Mouse (Mus musculus) right cerebral cortex, postnatal 25 days (tissue): ENCODE results near the gene Rapgefl1.
A peak's percentile ranks its signal among the peaks of the same experiment; 100 is the strongest.

ENCODE experiments used
- DNase-seq: peaks from one replicate; pipeline ENCODE4 v3.0.0; 2022

Rapgefl1 gene

DNA sequence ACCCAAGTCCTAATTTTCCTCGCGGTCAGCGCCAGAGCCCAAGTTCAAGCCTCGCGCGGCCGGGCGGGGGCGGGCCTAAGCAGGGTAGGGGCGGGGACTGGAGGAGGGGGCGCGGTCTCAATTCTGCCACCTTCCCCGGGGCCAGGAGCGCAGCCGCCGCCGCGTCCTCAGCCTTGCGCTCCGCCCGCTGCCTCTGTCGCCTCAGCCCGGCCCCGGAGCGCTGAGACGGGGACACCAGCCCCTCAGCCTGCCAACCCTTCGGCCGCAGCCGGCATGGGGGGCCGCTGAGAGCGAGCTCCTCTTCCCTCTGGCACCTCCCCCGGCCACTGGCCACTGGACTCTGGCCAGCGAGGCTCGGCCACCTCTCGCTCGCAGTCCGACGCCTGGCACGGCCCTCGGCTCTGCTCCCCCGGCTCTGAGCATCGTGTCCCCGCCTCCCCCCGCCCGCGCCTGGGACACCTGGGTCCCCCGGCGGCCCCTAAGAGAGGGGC, at the start of gene Rapgefl1:
Rapgefl1 (plus strand) TSS at position 135 of the 491 bp plus-strand sequence.
- peak; percentile 83 for DNase-seq

DNA sequence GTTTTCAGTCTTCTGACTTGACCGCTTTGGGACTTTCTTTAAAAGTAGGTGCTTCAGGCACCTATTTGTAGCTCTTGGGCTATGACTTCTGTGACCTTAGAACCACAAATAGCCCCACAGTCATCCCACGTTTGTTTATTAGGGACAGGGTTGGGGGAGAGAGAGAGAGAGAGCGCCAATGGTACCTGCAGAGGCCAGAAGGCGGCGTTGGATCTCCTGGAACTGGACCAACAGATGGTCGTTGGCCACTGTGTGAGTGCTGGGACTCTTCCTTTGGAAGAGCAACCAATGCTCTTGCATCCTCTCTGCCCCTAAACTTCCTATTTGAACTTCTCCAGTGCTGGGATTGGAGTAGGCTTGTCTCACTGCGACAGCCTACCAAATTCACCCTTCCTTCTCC, 49.4 kb upstream of the Rapgefl1 start:
- no peak for DNase-seq

DNA sequence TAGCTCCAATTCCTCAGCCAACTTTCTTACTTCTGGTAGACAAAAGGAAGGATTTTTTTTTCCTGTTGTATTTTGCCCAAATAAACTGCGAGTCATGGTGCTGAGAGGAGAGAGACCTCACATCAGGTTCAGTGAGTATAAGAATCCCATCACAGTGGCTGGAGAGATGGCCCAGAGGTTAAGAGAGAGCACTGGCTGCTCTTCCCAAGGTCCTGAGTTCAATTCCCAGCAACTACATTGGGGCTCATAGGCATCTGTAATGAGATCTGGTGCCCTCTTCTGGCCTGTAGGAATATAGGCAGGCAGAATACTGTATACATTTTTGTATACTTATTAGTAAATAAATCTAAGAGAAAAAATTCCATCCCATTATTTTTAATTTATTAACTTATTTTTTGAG, 48.9 kb upstream of the Rapgefl1 start:
- no peak for DNase-seq

DNA sequence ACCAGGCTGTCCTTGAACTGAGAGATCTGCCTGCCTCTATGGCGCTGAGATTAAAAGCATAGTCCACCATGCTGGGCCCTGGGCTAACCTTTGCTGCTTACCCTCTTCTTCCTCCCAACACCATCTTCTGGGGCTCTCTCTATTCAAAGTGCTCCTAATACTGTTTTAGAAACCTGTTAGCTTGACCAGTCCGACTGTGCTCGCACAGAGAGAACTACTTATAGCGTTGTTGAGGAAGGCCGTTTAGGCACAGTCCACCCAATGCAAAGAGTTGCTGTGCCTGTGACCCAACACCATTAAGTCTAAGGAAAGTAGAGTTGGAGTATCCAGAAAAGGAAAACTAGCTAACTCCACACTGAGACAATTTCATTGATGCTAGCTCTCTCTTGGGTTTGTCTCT, 48.4 kb upstream of the Rapgefl1 start:
- DNase-seq: no peak

DNA sequence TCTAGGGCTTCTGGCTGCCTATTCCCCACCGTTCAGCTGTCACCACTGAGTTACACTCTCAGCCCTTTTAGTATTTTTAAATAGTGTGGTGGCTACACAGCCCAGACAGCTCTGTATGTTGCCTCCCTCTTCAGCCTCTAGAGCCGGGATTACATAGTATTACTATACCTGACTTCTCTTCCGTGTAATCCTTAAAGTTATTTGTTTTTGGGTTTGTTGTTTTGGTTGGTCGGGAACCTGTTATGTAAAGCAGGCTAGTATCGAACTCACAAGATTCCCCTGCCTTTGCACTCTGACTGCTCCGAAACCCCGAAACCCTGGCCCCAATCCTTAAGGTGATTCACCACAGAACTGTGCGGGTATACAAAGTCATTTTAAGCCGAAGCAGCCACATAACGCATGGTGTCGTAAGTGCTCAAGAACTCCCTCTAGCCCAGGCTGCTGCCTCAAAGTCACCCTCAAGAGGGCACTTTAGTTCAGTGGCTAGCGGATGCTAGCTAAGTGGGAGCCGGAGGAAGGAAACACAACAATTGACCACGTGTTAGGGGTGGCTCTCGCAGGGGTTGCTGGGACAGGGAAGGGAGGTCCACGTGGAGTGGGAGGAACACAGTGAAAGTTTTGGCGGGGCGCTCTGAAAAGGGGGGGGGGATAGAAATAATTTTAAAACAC, 47.9 kb upstream of the Rapgefl1 start:
- DNase-seq: peak; percentile 84

DNA sequence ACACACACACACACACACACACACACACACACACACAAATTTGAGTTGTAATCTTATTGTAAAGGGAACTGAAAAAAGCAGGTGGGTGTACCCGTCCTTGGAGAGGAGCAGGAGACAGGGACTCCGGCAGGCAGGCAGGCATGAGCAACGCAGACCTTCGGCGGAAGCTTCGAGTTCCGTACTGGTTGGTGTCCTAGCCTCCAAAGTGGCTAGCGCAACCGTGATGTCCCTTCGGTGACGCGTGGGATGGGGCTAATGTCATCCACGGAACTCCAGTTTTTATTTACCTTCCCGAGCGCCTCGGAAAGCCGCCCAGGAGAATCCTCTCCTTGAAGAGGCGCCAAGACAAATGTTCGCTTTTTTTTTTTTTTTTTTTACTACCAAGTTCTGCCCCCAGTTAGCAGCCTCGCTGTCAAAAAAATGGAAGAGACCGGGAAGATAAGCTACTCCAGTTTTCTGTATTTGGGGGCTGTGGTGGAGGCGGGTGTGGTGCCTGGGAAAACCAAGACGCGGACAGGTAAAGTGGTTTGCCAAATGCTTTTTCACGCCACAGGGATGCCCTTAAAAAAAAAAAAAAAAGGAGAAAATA, 47.3 kb upstream of the Rapgefl1 start:
- no peak for DNase-seq

DNA sequence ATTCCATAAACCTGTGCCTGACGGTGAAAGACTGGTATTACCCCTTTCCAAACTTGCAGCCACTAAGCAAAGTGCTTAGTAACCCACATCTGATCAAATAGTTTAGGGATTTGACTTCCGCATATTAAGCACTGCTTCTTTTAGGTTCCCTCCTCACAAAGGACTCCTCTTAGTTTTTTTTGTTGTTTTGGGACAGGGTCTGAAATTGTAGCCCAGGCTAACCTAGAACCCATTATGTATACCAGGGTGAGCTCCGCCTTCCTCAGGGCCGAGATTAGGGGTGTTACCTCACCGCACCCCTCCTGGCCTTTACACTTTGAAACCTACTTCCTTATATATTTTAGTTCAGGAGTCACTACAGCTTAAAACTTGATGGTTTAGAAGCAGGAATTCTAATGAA, 46.8 kb upstream of the Rapgefl1 start:
- no peak for DNase-seq

DNA sequence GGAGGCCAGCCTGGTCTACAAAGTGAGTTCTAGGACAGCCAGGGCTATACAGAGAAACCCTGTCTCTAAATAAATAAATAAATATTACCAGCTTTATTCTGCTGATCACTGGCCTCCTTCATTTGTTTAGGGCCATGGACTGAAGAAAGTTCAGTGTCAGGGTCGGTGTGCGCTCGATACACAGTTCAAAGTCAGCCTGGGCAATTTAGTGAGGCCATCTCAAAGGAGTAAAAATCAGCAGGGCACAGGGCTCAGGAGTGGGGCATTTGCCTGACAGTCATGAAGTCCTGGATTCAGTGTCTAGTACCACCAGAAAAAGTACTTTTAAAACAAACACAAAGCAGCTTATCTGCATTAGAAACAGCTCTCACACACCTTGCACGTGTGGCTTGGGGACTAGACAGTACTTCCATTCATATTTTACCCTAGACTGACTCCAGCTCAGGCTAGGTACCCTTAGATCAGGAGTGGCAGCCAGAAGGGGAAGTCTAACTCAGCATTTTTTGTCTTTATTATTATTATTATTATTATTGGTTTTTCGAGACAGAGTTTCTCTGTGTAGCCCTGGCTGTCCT, 45.9 kb upstream of the Rapgefl1 start:
- DNase-seq: no peak

DNA sequence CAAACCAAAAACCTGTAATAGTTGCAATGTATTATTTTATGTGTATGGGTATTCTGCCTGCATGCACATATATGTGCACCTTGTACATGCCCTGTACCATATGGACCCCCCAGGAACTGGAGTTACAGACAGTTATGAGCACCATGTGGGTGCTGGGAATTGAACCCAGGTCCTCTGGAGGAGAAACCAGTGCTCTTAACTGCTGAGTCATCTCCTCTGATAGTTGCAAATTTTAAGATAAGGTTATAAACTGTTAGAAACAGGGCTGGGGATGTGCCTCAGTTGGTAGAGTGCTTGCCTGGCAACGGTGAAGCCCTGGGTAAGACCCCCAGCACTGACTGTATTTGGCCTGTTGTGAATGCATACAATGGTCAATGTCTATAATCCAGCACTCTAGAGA, 45.1 kb upstream of the Rapgefl1 start:
- DNase-seq: no peak

DNA sequence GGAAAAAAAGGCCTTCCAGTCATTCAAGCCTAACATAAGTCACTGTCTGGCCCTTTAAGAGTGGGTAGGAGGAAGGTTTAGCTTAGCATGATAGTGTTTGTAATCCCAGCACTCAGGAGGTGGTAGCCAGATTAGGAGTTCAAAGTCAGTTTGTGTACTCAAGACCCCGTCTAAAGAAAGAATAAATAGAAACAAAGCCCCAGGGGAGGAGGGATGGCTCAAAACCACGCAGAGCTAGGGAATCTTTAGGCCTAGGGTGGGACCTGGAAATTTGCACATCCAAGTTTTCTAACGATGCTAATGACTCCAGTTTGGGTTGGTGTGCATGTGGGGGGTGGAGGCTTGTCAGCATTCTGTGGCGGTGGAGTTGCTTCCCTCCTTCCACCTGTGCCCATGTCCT, 44.5 kb upstream of the Rapgefl1 start:
- no peak for DNase-seq

DNA sequence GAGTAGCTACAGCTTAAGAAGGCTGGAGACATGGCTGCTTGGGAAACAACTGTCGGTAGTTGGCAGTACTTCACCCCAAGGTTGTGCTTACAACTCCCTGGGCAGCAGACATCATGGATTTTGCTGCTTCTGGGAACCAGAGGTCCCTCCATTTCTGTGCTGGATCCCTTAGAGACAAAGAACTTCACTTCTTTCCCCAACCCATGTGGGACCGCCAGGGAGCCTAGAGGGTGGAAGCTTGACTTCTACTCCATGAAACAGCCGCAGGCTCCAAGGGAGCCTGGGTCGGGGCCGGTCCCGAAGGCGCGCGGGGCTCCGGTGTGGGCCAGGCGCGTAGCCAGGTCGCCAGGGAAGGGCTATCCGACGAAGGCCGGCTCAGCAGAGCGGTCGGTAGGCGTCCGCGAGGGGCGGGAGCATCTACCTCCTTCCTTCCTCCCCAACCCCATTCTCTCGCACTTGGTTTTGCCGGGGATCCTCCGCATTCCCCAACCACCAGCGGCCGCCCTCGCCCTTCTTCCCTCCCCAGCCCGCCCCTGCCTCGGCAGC, 42.0 kb upstream of the Rapgefl1 start:
- DNase-seq: peak; percentile 86

DNA sequence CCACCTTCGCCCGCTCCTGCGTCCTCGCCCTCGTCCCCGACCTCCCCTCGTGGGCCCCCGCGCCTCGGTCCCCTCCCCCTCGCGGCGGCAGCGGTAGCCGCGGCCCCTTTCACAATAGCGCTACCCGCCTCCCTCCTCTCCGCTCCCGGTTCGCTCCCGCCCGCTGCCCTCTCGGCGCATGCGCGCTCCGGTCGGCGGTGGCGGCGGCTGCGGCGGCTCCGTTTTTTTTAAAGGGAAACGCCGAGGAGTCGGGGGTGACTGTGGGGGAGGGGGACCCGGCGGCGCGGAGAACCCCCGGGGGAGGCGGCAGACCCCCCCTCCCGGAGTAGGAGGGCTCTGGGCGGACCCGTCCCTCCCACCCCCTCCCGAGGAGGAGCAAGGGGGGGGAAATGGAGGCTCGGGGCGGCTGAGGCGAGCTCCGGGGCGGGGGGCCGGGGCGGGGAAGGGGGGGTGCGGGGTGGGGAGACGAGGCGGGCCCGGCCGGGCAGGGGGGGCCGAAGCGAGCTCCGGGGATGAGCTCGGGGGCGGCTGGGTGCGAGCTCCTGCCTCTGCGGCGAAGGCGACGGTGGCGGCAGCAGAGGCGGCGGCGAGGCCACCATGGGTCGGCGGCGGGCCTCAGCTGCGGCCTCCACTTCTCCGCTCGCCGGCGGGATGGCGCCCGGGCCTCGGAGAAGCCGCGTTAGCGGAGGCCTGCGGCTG, 41.4 kb upstream of the Rapgefl1 start, which contains the start of gene Msl1:
Msl1 (plus strand) TSS at position 502 of the 699 bp plus-strand sequence.
- DNase-seq: peak; percentile 91

DNA sequence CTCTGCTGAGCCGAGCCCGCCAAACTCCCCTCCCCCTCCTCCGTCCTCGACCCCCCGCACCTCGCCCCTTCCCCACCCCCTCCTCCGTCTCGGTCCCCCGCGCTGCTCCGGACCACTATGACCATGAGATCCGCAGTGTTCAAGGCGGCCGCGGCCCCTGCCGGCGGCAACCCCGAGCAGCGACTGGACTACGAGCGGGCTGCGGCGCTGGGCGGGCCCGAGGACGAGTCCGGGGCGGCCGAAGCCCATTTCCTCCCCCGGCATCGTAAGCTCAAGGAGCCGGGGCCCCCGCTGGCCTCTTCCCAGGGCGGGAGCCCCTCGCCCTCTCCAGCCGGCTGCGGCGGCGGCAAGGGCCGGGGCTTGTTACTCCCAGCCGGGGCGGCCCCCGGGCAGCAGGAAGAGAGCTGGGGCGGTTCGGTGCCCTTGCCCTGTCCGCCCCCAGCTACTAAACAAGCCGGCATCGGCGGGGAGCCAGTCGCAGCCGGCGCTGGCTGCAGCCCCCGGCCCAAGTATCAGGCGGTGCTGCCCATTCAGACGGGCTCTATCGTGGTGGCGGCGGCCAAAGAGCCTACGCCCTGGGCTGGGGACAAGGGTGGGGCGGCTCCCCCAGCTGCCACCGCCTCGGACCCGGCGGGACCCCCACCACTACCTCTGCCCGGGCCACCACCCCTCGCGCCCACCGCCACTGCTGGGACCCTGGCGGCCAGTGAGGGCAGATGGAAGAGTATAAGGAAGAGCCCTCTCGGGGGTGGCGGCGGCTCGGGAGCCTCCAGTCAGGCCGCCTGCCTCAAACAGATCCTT, 40.7 kb upstream of the Rapgefl1 start:
- DNase-seq: no peak

DNA sequence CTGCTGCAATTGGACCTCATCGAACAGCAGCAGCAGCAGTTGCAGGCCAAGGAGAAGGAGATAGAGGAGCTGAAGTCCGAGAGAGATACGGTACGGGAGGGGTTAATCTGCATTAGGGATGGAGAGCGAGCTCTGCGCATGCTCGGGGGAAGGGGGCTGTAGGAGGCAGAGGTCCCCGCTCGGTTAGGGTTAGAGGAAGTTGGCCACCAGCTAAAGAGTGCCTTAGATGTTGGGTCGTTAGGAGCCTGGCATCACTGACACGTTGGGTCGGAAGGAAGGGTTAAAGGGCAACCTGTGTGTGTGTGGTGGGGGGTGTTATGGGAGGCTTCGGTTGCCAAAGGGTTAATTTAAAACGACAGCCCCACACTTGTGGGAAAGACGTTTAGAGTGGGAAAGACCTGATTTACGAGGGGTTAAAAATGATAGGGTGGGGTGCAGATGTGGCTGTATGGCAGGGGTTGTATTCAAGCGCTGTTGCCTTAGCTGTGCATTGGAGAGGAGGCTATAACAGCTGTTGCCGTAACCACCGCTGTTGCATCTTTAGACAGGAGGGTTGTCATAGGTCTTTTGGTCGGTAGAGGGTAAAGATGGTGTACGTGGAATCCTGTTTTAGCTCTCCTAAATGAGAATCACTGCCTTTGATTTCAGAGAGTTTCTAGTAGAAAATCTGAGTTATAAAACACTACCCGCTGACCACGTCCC, 39.9 kb upstream of the Rapgefl1 start:
- DNase-seq: peak; percentile 76

DNA sequence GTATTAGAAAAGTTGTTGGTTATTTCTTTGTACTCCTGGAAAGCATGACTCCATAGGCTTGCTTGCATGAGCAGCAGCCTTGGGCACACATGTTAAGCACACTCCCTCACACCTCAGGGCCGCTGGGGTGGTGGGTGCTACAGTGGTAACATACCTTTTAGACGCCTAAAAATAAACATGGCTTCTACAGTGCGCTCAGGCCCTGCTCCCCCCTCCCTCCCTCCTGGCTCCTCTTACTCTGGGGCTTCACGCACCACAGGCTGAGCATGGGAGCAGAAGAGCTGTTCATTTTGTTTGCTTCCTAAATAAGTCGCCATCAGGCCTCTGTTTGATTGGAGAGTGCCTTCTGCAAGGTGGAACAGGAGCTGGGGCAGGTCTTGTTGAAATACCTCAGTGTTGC, 39.3 kb upstream of the Rapgefl1 start:
- no peak for DNase-seq

DNA sequence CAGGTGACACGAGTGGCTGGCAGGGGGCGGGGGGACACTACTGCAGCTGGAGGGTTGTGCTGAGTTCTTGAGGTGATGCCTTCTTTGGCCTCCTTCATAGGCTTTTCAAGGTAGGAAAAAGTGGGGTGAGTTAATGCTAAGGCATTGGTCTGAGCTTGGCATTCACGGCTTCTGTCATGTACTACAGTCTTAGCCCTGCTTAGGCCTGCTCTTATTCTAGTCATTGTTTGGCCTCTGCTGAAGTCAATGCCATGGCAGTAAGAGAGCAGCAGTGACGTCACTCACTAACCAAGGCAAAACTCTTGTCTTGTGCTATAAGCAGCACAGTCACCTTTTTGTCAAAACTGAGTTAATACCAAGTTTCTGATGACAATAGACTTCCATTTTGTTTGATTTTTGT, 38.7 kb upstream of the Rapgefl1 start:
- no peak for DNase-seq

DNA sequence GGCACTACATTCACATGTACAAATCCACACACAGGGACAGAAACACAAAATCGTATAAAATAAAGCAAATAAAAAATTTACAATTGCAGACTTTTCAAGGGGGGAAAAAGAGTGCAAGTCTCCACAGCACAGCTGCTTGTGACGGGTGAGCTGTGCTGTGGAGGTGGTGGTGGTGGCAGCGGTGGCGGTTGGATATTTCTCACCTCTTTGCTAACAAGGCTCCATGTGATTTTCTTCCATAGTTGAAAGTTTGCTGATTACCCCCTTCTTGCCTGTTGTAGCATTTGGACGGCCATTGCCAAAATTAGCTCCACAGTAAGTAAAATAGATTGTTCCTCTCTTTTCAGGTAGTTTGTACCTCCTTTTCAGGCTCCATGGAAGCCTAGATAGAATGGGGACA, 32.0 kb upstream of the Rapgefl1 start, which contains the start of gene Casc3:
Casc3 (plus strand) TSS at position 301 of the 400 bp plus-strand sequence.
- DNase-seq: no peak

DNA sequence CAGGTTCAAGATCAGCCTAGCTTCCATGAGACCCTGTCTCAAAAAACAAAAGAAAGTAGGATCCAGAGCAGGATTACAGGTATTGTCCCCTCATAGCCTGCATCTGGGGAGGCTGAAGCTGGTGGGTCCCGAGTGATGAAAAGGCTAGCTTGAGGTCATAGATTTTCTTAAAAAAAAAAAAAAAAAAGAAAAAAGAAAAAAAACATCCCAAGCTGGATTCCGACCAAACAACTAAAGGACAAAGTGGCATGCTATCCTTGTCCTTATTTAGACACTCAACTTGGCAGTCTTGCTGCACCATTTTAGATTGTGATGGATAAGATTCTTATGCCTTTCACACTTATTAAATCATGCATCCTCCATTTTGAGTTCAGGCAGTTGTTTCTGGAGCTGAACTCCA, 28.2 kb upstream of the Rapgefl1 start:
- no peak for DNase-seq

DNA sequence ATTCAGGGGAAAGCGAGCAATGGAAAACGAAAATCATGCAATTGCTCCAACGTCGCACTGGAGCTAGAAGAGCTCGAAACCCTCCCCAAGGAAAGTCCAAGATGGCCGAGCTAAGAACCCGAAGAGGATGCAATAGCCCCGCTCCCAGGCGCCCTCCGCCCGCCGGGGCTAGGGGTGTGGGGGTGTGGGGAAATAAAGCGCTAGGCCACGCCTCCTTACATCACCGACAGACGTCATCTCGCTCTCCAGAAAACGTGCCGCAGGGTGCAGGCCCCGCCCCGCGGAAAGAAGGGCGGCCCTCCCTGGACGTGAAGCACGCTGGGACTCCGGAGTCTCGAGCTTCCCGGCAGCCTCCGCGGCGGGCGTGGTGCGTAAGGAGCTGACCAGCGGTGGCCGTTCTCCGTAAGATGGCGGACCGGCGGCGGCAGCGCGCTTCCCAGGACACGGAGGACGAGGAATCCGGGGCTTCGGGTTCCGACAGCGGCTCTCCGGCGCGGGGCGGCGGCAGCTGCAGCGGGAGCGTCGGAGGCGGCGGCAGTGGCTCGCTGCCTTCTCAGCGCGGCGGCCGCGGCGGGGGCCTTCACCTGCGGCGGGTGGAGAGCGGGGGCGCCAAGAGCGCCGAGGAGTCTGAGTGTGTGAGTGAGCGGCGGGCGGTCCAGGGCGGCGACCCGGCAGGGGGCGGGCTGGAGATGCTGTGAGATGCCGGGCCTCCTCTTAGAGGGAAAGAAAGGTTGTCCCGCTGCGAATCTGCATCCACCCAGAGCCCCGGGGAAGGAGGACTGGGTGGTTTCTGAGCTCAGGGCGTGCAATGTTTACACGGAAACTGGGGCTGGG, 26.9 kb upstream of the Rapgefl1 start:
- DNase-seq: peak; percentile 100

DNA sequence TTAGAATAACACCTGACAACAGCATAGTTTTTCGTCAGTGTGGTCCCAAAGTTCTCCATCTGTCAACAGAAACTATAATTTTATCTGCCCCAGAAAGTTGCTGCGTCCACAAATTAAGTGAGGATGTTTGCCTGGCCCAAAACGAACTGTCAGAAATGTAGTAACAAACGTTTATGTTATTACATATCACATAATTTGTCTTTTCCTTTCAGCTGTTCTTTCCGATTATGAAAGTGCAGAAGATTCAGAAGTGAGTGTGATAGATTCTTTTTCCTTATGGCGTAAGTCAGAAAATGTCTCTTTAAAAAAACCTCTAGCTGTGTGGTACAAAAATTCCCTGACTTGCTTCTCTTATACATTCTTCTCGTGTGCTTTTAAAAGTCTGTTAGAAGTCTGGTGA, 25.9 kb upstream of the Rapgefl1 start:
- no peak for DNase-seq

DNA sequence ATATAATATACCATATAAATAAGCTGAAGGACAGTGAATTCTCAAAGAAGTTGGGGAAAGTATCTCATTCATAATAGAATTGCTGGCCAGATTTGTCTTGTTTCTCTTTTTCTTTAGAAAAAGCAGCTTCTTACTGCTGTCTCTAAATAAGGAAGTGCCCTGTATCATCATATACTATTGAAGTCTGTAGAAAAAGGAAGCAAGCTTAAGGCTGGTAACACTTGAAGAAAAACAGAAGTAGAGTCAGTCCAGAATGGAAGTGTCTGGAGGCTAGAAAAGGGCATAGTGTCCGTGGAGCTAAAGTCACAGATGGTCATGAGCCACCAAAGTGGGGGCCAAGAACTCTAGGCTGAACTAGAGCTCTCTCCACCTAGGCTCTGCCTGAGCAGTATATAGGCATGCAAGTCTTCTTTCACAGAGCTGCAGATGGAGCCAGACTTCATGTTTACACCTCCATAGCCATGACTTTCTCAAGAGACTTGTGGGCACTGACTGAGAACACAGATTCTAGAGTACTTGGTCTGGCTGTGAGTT, 19.8 kb upstream of the Rapgefl1 start:
- no peak for DNase-seq
